Mouse (Mus musculus) heart, embryonic 11.5 days (tissue): Measurements from ENCODE around the gene Cutal. TPM values are rescaled to one million over a fixed set of nuclear protein-coding genes. Genes with fewer than 3 reads are reported as not detected.
"Not testable (repeated sequence)": the region's sequence is repeated elsewhere in the genome, so short reads cannot be mapped to it uniquely, and the experiment has no call there.

Experiments
- ATAC-seq: fragments of 200-750 bp; cut with Nextera tagmentation; replicated peaks from 2 replicates; pipeline ENCODE4 v1.8.0; 2017; ENCODE audit warnings: moderate library complexity; ENCODE audit not compliant: insufficient number of reproducible peaks, low FRiP score, low TSS enrichment
- H3K27ac ChIP-seq: fragments of 300-500 bp; sonication (generic); 2 replicates; pipeline ENCODE4 v1.5.1; 2014; ENCODE audit warnings: mild to moderate bottlenecking, low read depth, low read length
- H3K27me3 ChIP-seq: fragments of 300-500 bp; sonication (generic); 2 replicates; pipeline ENCODE4 v1.6.1; 2014; ENCODE audit warnings: mild to moderate bottlenecking, low read length, mixed read lengths; ENCODE audit not compliant: control insufficient read depth, insufficient read depth
- H3K36me3 ChIP-seq: fragments of 300-500 bp; sonication (generic); 2 replicates; pipeline ENCODE4 v1.6.1; 2014; ENCODE audit warnings: mild to moderate bottlenecking, low read length, moderate library complexity, mixed read lengths; ENCODE audit not compliant: control insufficient read depth, insufficient read depth
- H3K4me1 ChIP-seq: fragments of 300-500 bp; sonication (generic); 2 replicates; pipeline ENCODE4 v1.6.1; 2014; ENCODE audit warnings: low read length; ENCODE audit not compliant: control insufficient read depth, insufficient read depth
- H3K4me2 ChIP-seq: fragments of 300-500 bp; sonication (generic); 2 replicates; pipeline ENCODE4 v1.6.1; 2014; ENCODE audit warnings: mild to moderate bottlenecking, moderate library complexity
- H3K4me3 ChIP-seq: fragments of 300-500 bp; sonication (generic); 2 replicates; pipeline ENCODE4 v1.5.1; 2014; ENCODE audit warnings: low read depth, low read length
- H3K9ac ChIP-seq: fragments of 300-500 bp; sonication (generic); 2 replicates; pipeline ENCODE4 v1.6.1; 2014; ENCODE audit warnings: mild to moderate bottlenecking, low read depth, low read length, moderate library complexity
- H3K9me3 ChIP-seq: fragments of 300-500 bp; sonication (generic); replicated peaks from 2 replicates; pipeline ENCODE4 v1.6.1; 2016; ENCODE audit warnings: low read length; ENCODE audit not compliant: control insufficient read depth
- WGBS: fragments of 180-500 bp; shearing (Covaris S2); extraction: QIAGEN DNeasy Blood & Tissue Kit; methylation state at CpG from one replicate; pipeline ENCODE4 v1.1.7; 2014; ENCODE audit not compliant: insufficient replicate concordance; 5-methylcytosine and 5-hydroxymethylcytosine counted together
- polyA plus RNA-seq: library from polyadenylated mRNA; unstranded; fragments of >200 nt; fragmentation: Nextera tagmentation; extraction: Ambion mirVana; gene quantifications from 2 replicates; pipeline ENCODE4 v1.2.1, GENCODE M21; 2014

Cutal gene
- polyA plus RNA-seq, 1 experiment from 2014 or later = 0.14 TPM

DNA sequence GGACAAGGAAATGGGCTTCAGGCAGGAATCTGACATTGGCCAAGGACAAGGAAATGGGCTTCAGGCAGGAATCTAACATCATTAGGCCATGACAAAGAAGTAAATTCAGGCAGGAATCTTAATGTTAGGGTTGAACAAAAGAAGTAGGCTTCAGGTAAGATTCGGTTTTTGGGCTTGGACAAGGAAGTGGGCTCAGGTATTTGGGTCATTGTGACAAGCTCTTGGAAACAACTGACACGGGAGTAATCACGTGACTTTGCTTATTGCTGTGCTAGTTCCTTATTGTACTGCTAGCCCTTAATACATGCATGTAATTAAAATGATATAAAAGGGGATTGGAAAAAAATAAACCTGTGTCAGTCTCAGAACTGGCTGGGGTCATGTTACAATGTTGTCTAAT, 38.5 kb upstream of the Cutal start:
- 75% methylated on average over 3 of the region's 3 CpGs for WGBS
- H3K27ac ChIP-seq = no peak overlapping the region
- H3K4me2 ChIP-seq = no peak overlapping the region
- no peak for ATAC-seq
- no peaks in the 10 kb centered on the region for H3K9me3 ChIP-seq
- no peak overlapping the region for H3K9ac ChIP-seq
- peaks cover 3% of the 10 kb centered on the region; the same call in 1 of the 2 replicates for H3K27me3 ChIP-seq
- H3K36me3 ChIP-seq = no peaks in the 10 kb centered on the region
- no peak overlapping the region for H3K4me3 ChIP-seq
- H3K4me1 ChIP-seq = no peaks in the 10 kb centered on the region

DNA sequence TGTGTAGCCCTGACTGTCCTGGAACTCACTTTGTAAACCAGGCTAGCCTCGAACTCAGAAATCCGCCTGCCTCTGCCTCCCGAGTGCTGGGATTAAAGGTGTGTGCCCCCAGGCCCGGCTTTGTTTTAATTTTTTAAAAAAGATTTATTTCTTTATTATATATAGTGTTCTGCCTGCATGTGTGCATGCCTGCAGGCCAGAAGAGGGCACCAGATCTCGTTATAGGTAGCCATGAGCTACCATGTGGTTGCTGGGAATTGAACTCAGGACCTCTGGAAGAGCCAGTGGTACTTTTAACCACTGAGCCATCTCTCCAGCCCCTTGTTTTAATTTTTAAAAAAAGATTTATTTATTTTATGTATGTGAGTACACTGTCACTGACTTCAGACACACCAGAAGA, 34.1 kb upstream of the Cutal start:
- not testable (repeated sequence) for H3K9me3 ChIP-seq, H3K27ac ChIP-seq, H3K27me3 ChIP-seq, H3K4me3 ChIP-seq, H3K4me1 ChIP-seq, H3K36me3 ChIP-seq, H3K4me2 ChIP-seq, ATAC-seq, H3K9ac ChIP-seq
- 76% methylated on average over 5 of the region's 5 CpGs for WGBS

DNA sequence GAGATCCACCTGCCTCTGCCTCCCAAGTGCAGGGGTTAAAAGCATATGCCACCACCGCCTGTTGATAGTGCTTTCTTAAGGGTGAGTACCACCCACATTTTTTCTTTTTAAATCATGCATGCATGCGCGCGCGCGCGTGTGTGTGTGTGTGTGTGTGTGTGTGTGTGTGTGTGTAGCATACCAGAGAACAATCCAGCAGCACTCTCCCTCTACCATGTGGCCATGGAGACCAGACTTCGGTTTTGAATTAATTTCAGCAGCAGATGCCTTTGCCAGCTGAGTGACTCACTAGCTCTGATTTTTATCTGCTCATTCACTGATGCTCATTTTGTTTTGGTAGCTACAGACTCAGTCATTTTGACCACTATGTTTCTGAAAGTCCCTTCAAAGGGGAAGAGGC, 32.5 kb upstream of the Cutal start:
- Histone ChIP-seq H3K27ac (no peak overlapping the region), H3K4me1 (no peaks in the 10 kb centered on the region), H3K36me3 (no peaks in the 10 kb centered on the region), H3K4me2 (no peak overlapping the region), H3K4me3 (no peak overlapping the region), H3K27me3 (peaks cover 3% of the 10 kb centered on the region; the same call in 1 of the 2 replicates), H3K9ac (no peak overlapping the region), H3K9me3 (no peaks in the 10 kb centered on the region)
- no peak for ATAC-seq
- WGBS = 87% methylated on average over 8 of the region's 8 CpGs

DNA sequence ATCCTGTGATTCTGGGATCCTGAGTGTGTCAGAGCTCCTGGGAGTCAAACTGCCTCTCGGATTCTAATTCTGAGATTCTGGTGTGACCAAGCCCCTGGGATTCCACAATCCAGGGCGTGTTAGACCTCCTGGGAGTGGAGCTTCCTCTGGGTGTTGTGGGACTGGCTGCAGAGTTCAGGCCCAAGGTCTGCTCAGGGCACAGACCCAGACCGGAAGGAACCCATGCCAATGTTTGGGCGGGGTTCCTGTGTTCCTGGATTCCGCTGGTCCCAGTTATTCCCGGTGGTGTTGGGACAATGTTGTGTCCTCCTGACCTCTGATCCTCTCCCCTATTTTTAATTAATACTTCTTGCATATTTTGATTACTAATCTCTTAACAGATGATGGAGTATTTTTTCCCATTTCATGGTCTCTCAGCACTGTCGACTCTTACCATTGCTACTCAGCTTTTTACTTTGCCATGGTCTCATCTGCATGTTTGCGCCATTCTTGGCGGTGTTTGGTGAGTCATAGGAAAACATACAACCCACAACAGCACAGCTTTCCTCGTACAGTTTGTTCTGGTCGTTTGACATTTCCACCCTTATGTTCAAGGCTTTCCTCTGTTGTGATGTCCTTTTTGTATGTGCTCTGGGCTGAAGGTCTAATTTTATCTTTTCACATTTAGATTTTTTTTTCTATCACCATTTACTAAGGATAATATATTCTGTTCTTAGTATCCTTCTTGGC, 30.8 kb upstream of the Cutal start:
- Histone ChIP-seq H3K36me3 (no peaks in the 10 kb centered on the region), H3K9ac (no peak overlapping the region), H3K27me3 (no peaks in the 10 kb centered on the region), H3K4me2 (no peak overlapping the region), H3K27ac (no peak overlapping the region), H3K9me3 (no peaks in the 10 kb centered on the region), H3K4me1 (no peaks in the 10 kb centered on the region), H3K4me3 (no peak overlapping the region)
- no peak for ATAC-seq
- 81% methylated on average over 11 of the region's 11 CpGs for WGBS

DNA sequence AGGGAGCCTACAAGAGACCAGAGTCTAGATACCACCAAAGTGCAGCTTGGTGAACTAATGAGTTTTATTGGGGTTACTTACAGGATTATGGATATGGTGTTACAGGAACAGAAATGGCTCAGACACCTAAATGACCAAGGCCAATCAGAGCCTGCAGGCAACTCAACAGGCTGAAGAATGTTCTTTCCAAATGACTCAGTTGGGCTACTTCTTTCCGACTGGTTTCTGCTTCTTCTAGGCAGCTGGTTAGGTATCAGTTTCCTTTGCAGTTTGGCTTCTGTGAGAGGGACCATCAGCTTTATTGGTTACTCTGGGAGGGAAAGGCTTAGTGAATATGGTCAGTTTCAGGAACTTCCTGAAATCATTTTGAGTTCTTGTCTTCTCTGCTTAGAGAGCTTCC, 26.5 kb upstream of the Cutal start:
- no peaks in the 10 kb centered on the region for H3K4me1 ChIP-seq
- no peaks in the 10 kb centered on the region for H3K27me3 ChIP-seq
- peaks cover 10% of the 10 kb centered on the region for H3K36me3 ChIP-seq
- no peak overlapping the region for H3K27ac ChIP-seq
- no peak for ATAC-seq
- 87% methylated on average over 1 of the region's 1 CpGs for WGBS
- H3K4me2 ChIP-seq = no peak overlapping the region
- H3K9me3 ChIP-seq = no peaks in the 10 kb centered on the region
- H3K4me3 ChIP-seq = no peak overlapping the region
- no peak overlapping the region for H3K9ac ChIP-seq

DNA sequence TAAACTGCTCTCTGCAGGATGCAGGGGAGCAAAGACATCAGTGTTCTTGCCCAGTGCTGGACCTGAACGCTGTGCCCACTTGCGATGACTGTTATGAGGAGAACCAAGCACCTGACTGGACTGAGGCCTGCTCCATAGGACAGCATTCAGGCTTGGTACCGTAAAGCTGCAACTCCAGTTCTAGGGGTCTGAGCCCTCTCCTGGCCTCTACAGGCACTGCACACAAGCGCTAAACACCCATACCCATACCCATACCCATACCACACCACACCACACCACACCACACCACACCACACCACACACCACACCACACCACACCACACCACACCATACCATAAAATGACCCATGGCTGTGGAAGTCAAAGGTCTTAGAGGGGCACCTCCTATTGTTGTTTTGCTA, 18.9 kb upstream of the Cutal start:
- H3K4me3 ChIP-seq = no peak overlapping the region
- H3K27me3 ChIP-seq = no peaks in the 10 kb centered on the region
- 93% methylated on average over 4 of the region's 4 CpGs for WGBS
- no peak for ATAC-seq
- no peak overlapping the region for H3K9ac ChIP-seq
- no peak overlapping the region for H3K4me2 ChIP-seq
- no peaks in the 10 kb centered on the region for H3K4me1 ChIP-seq
- peaks cover 45% of the 10 kb centered on the region for H3K36me3 ChIP-seq
- no peak overlapping the region for H3K27ac ChIP-seq
- H3K9me3 ChIP-seq = no peaks in the 10 kb centered on the region

DNA sequence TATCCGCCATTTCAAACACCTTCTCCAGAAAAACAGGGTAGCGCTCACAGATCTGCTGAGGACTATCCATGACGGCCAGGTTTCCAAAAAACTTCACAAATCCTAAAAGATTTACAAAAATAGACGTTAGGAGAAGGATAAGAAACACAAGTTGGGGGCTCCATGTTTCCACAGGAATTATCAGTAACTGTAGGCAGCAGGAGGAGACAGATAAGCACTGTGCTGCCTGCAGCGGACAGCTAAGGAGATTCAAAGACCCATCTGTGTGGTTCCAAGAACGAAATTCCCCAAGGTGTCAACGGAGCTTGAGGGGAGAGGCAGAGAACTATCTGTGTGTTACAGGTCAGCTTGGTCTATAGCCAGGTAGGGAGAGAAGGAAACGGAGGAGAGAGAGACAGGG, 16.5 kb upstream of the Cutal start:
- H3K4me1 ChIP-seq = no peaks in the 10 kb centered on the region
- no peak overlapping the region for H3K9ac ChIP-seq
- H3K4me3 ChIP-seq = no peak overlapping the region
- no peak overlapping the region for H3K27ac ChIP-seq
- ATAC-seq = no peak
- H3K4me2 ChIP-seq = no peak overlapping the region
- 73% methylated on average over 8 of the region's 8 CpGs for WGBS
- H3K36me3 ChIP-seq = peaks cover 45% of the 10 kb centered on the region
- no peaks in the 10 kb centered on the region for H3K27me3 ChIP-seq
- no peaks in the 10 kb centered on the region for H3K9me3 ChIP-seq

DNA sequence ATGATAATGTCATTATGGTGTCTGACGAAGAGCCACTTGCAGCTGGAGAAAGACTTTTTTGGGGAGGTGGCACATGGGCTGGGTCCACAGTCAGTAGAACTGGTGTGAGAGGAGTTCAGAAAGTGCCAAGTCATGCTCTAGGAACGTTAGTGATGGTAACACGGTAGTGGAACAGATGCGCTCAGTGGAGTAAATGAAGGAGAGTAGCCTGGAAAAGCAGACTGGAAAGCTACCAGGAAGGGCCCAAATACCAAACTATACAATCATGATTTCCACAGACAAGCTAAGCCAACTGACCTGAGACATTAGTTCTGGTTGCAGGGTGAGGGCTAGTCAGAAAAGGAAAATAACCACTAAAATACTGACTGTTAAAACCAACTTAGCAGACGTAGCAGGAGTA, 4.5 kb upstream of the Cutal start:
- peaks cover 20% of the 10 kb centered on the region for H3K4me1 ChIP-seq
- H3K27ac ChIP-seq = peak overlapping the region; percentile 46
- no peak for ATAC-seq
- peaks cover 9% of the 10 kb centered on the region for H3K36me3 ChIP-seq
- peak overlapping the region; percentile 89 for H3K4me3 ChIP-seq
- peak overlapping the region; percentile 62; the same call in 1 of the 2 replicates for H3K9ac ChIP-seq
- H3K27me3 ChIP-seq = peaks cover 12% of the 10 kb centered on the region
- H3K4me2 ChIP-seq = peak overlapping the region; percentile 66
- H3K9me3 ChIP-seq = no peaks in the 10 kb centered on the region
- WGBS = 36% methylated on average over 5 of the region's 5 CpGs
